Mouse (Mus musculus) layer of hippocampus, postnatal 36 days (tissue): ENCODE data around the gene Sez6l2. TPM values are rescaled to one million over a fixed set of nuclear protein-coding genes. Genes with fewer than 3 reads are reported as not detected.

Experiments
- DNase-seq, 2 experiments: peaks; one replicate each; pipeline ENCODE4 v3.0.0; 2022
- total RNA-seq, 2 experiments: library from RNA; stranded (reverse); gene quantifications; 2 replicates each; pipeline ENCODE4 v1.2.3; 2021

The Sez6l2 gene
- total RNA-seq, 2 experiments from 2014 or later = 427 to 447 TPM

GRCm38 (mm10) chr7:126961965-126962364, 11.6 kb downstream of the Sez6l2 start:
- DNase-seq = no peak

- no peak for DNase-seq
Observed at GRCm38 (mm10) chr7:126963548-126964286, 13.4 kb downstream of the Sez6l2 start.

- DNase-seq = no peak
Observed at GRCm38 (mm10) chr7:126965568-126965967, 15.2 kb downstream of the Sez6l2 start.

GRCm38 (mm10) chr7:126967361-126967760, 17.0 kb downstream of the Sez6l2 start:
- DNase-seq = no peak

GRCm38 (mm10) chr7:126975493-126975892, 25.1 kb downstream of the Sez6l2 start:
- no peak for DNase-seq

- DNase-seq = no peak
Observed at GRCm38 (mm10) chr7:126975893-126975949, 25.4 kb downstream of the Sez6l2 start, which contains the start of gene Cdipt. TSS of gene Cdipt (plus strand) at chr7:126975914.

- DNase-seq = peak; percentile 94 to 95
Observed at GRCm38 (mm10) chr7:126975950-126976866, 25.8 kb downstream of the Sez6l2 start, which contains the start of gene Cdiptos. TSS of gene Cdiptos (minus strand) at chr7:126976098.

- no peak for DNase-seq
Observed at GRCm38 (mm10) chr7:126976878-126977459, 26.6 kb downstream of the Sez6l2 start.

- no peak for DNase-seq
Observed at GRCm38 (mm10) chr7:126978841-126979240, 28.5 kb downstream of the Sez6l2 start.

GRCm38 (mm10) chr7:126981601-126982000, 31.2 kb downstream of the Sez6l2 start:
- DNase-seq = no peak

- DNase-seq = no peak
Observed at GRCm38 (mm10) chr7:126982054-126982453, 31.7 kb downstream of the Sez6l2 start.

- DNase-seq = no peak
Observed at GRCm38 (mm10) chr7:126983113-126983512, 32.8 kb downstream of the Sez6l2 start.

GRCm38 (mm10) chr7:126984667-126985444, 34.5 kb downstream of the Sez6l2 start:
- no peak for DNase-seq

GRCm38 (mm10) chr7:126986319-126986718, 36.0 kb downstream of the Sez6l2 start:
- DNase-seq = no peak

GRCm38 (mm10) chr7:126988816-126989215, 38.5 kb downstream of the Sez6l2 start:
- no peak for DNase-seq

- DNase-seq = no peak
Observed at GRCm38 (mm10) chr7:126996449-126996848, 46.1 kb downstream of the Sez6l2 start.

- no peak for DNase-seq
Observed at GRCm38 (mm10) chr7:126999568-126999967, 49.2 kb downstream of the Sez6l2 start.

- DNase-seq = no peak
Observed at GRCm38 (mm10) chr7:127003620-127004019, 53.3 kb downstream of the Sez6l2 start.

GRCm38 (mm10) chr7:127004122-127004875, 53.9 kb downstream of the Sez6l2 start:
- no peak for DNase-seq

- no peak for DNase-seq
Observed at GRCm38 (mm10) chr7:127007313-127008024, 57.1 kb downstream of the Sez6l2 start.
